Mouse (Mus musculus) heart, embryonic 13.5 days (tissue): ENCODE results near the gene Fbxo3. TPM values are rescaled to one million over a fixed set of nuclear protein-coding genes. Genes with fewer than 3 reads are reported as not detected.
A peak's percentile ranks its signal among the peaks of the same experiment; 100 is the strongest.
"Not testable (repeated sequence)": the region's sequence is repeated elsewhere in the genome, so short reads cannot be mapped to it uniquely, and the experiment has no call there.

Experiments
- ATAC-seq: fragments of 200-750 bp; cut with Nextera tagmentation; 2 replicates; pipeline ENCODE4 v1.8.0; 2017; ENCODE audit warnings: moderate TSS enrichment; ENCODE audit not compliant: insufficient number of reproducible peaks, low FRiP score, low TSS enrichment; ENCODE audit errors: extremely low read depth
- H3K27ac ChIP-seq: fragments of 300-500 bp; sonication (generic); replicated peaks from 2 replicates; pipeline ENCODE4 v1.5.1; 2015; ENCODE audit warnings: moderate library complexity, mild to moderate bottlenecking, inconsistent platforms
- H3K27me3 ChIP-seq: fragments of 300-500 bp; sonication (generic); replicated peaks from 2 replicates; pipeline ENCODE4 v1.6.1; 2015; ENCODE audit warnings: mild to moderate bottlenecking, inconsistent platforms
- H3K36me3 ChIP-seq: fragments of 300-500 bp; sonication (generic); 2 replicates; pipeline ENCODE4 v1.6.1; 2015; ENCODE audit warnings: mild to moderate bottlenecking, inconsistent platforms
- H3K4me1 ChIP-seq: fragments of 300-500 bp; sonication (generic); 2 replicates; pipeline ENCODE4 v1.6.1; 2015; ENCODE audit warnings: inconsistent platforms
- H3K4me2 ChIP-seq: fragments of 300-500 bp; sonication (generic); 2 replicates; pipeline ENCODE4 v1.6.1; 2015; ENCODE audit warnings: inconsistent platforms, mild to moderate bottlenecking, moderate library complexity
- H3K4me3 ChIP-seq: fragments of 300-500 bp; sonication (generic); 2 replicates; pipeline ENCODE4 v1.5.1; 2015; ENCODE audit warnings: moderate library complexity, mild to moderate bottlenecking, inconsistent platforms
- H3K9ac ChIP-seq: fragments of 300-500 bp; sonication (generic); 2 replicates; pipeline ENCODE4 v1.6.1; 2015; ENCODE audit warnings: inconsistent platforms, mild to moderate bottlenecking, moderate library complexity
- H3K9me3 ChIP-seq: fragments of 300-500 bp; sonication (generic); 2 replicates; pipeline ENCODE4 v1.6.1; 2016; ENCODE audit warnings: inconsistent platforms
- WGBS: fragments of 180-500 bp; shearing (Covaris S2); methylation state at CpG from one replicate; pipeline ENCODE4 v1.1.7; 2015; ENCODE audit warnings: mixed read lengths; 5-methylcytosine and 5-hydroxymethylcytosine counted together
- polyA plus RNA-seq: library from polyadenylated mRNA; unstranded; fragments of >200 nt; fragmentation: Nextera tagmentation; extraction: Ambion mirVana; gene quantifications from 2 replicates; pipeline ENCODE4 v1.2.1, GENCODE M21; 2015

Fbxo3 gene
- polyA plus RNA-seq, 1 experiment from 2014 or later, result 37.2 TPM

GRCm38 (mm10) chr2:104097396-104097795 lies 69.9 kb downstream of the Fbxo3 start:
- ATAC-seq, H3K9me3 ChIP-seq, H3K27me3 ChIP-seq, H3K36me3 ChIP-seq: not testable (repeated sequence)
- Histone ChIP-seq H3K27ac (peak overlapping the region; percentile 96), H3K4me1 (peaks cover 43% of the 10 kb centered on the region), H3K4me2 (peak overlapping the region; percentile 76), H3K9ac (peak overlapping the region; percentile 68; the same call in 1 of the 2 replicates), H3K4me3 (peak overlapping the region; percentile 63)
- WGBS, result 87% methylated on average over 4 of the region's 4 CpGs

- Histone ChIP-seq H3K4me3 (peak overlapping the region; percentile 23), H3K27me3 (no peaks in the 10 kb centered on the region), H3K4me2 (peak overlapping the region; percentile 76), H3K9me3 (no peaks in the 10 kb centered on the region), H3K9ac (peak overlapping the region; percentile 8), H3K4me1 (peaks cover 56% of the 10 kb centered on the region), H3K27ac (peak overlapping the region; percentile 54), H3K36me3 (no peaks in the 10 kb centered on the region)
- peak; percentile 61; the same call in 1 of the 2 replicates for ATAC-seq
- WGBS, result 6% methylated on average over 3 of the region's 3 CpGs
Observed at GRCm38 (mm10) chr2:104098529-104099230, 71.2 kb downstream of the Fbxo3 start.

GRCm38 (mm10) chr2:104099231-104099585 lies 71.7 kb downstream of the Fbxo3 start:
- Histone ChIP-seq H3K9me3 (no peaks in the 10 kb centered on the region), H3K27me3 (no peaks in the 10 kb centered on the region), H3K9ac (peak overlapping the region; percentile 8; the same call in 1 of the 2 replicates), H3K4me2 (peak overlapping the region; percentile 76), H3K4me3 (peak overlapping the region; percentile 23), H3K36me3 (peaks cover 2% of the 10 kb centered on the region; the same call in 1 of the 2 replicates), H3K27ac (peak overlapping the region; percentile 54), H3K4me1 (peaks cover 58% of the 10 kb centered on the region)
- WGBS, result 82% methylated on average over 2 of the region's 2 CpGs
- ATAC-seq, result no peak

GRCm38 (mm10) chr2:104099946-104100345 lies 72.4 kb downstream of the Fbxo3 start:
- Histone ChIP-seq H3K27me3 (no peaks in the 10 kb centered on the region), H3K9me3 (no peaks in the 10 kb centered on the region), H3K4me1 (peaks cover 58% of the 10 kb centered on the region), H3K4me2 (peak overlapping the region; percentile 76), H3K9ac (0 out of 2 replicates have a peak overlapping the region, but pooled peaks have one; percentile 13), H3K36me3 (peaks cover 9% of the 10 kb centered on the region), H3K27ac (no peak overlapping the region), H3K4me3 (peak overlapping the region; percentile 23)
- ATAC-seq, result no peak
- WGBS, result 46% methylated on average over 1 of the region's 1 CpGs

GRCm38 (mm10) chr2:104104800-104105199 lies 77.3 kb downstream of the Fbxo3 start:
- Histone ChIP-seq H3K27me3 (no peaks in the 10 kb centered on the region), H3K27ac (no peak overlapping the region), H3K36me3 (peaks cover 25% of the 10 kb centered on the region), H3K9me3 (no peaks in the 10 kb centered on the region), H3K4me1 (peaks cover 37% of the 10 kb centered on the region), H3K4me2 (no peak overlapping the region), H3K4me3 (no peak overlapping the region), H3K9ac (no peak overlapping the region)
- WGBS, result 82% methylated on average over 6 of the region's 6 CpGs
- no peak for ATAC-seq

- not testable (repeated sequence) for H3K9me3 ChIP-seq, H3K4me2 ChIP-seq, H3K27me3 ChIP-seq, ATAC-seq, H3K9ac ChIP-seq, H3K4me3 ChIP-seq
- 44% methylated on average over 2 of the region's 2 CpGs for WGBS
- Histone ChIP-seq H3K36me3 (peaks cover 42% of the 10 kb centered on the region), H3K27ac (peak overlapping the region; percentile 81), H3K4me1 (peaks cover 14% of the 10 kb centered on the region)
Observed at GRCm38 (mm10) chr2:104109021-104109420, 81.5 kb downstream of the Fbxo3 start.

GRCm38 (mm10) chr2:104109528-104109927 lies 82.0 kb downstream of the Fbxo3 start:
- Histone ChIP-seq H3K36me3 (peaks cover 39% of the 10 kb centered on the region), H3K4me1 (peaks cover 14% of the 10 kb centered on the region), H3K9ac (0 out of 2 replicates have a peak overlapping the region, but pooled peaks have one; percentile 14), H3K27me3 (no peaks in the 10 kb centered on the region), H3K27ac (peak overlapping the region; percentile 81), H3K4me2 (peak overlapping the region; percentile 16; the same call in 1 of the 2 replicates), H3K9me3 (no peaks in the 10 kb centered on the region), H3K4me3 (no peak overlapping the region)
- 29% methylated on average over 2 of the region's 2 CpGs for WGBS
- ATAC-seq, result no peak

- Histone ChIP-seq H3K9me3 (no peaks in the 10 kb centered on the region), H3K4me3 (no peak overlapping the region), H3K4me1 (peaks cover 14% of the 10 kb centered on the region), H3K36me3 (peaks cover 40% of the 10 kb centered on the region), H3K9ac (no peak overlapping the region), H3K27me3 (no peaks in the 10 kb centered on the region), H3K4me2 (no peak overlapping the region), H3K27ac (peak overlapping the region; percentile 81; the same call in 1 of the 2 replicates)
- WGBS, result 77% methylated on average over 4 of the region's 4 CpGs
- no peak for ATAC-seq
Observed at GRCm38 (mm10) chr2:104110031-104110430, 82.5 kb downstream of the Fbxo3 start.

GRCm38 (mm10) chr2:104111170-104111797 lies 83.8 kb downstream of the Fbxo3 start:
- WGBS, result no CpG with 5 or more reads among the region's 1 CpGs
- ATAC-seq, H3K27ac ChIP-seq, H3K27me3 ChIP-seq, H3K4me3 ChIP-seq, H3K4me2 ChIP-seq, H3K9me3 ChIP-seq, H3K9ac ChIP-seq: not testable (repeated sequence)
- H3K4me1 ChIP-seq, result peaks cover 14% of the 10 kb centered on the region
- H3K36me3 ChIP-seq, result peaks cover 29% of the 10 kb centered on the region
